Mouse (Mus musculus) limb, embryonic 14.5 days (tissue): Measurements from ENCODE around the gene Kcnmb1. TPM values are rescaled to one million over a fixed set of nuclear protein-coding genes. Genes with fewer than 3 reads are reported as not detected.

Source experiments
- ATAC-seq: fragments of 200-750 bp; cut with Nextera tagmentation; 2 replicates; pipeline ENCODE4 v1.8.0; 2017; ENCODE audit warnings: low read depth, moderate number of reproducible peaks, moderate TSS enrichment; ENCODE audit not compliant: low FRiP score
- DNase-seq: peaks from one replicate; pipeline ENCODE4 v3.0.0-alpha.2; 2015; ENCODE audit warnings: low spot score
- H3K27ac ChIP-seq: fragments of 300-500 bp; sonication (generic); replicated peaks from 2 replicates; pipeline ENCODE4 v1.5.1; 2014; ENCODE audit warnings: low read depth, mild to moderate bottlenecking, low read length, moderate library complexity, mixed read lengths
- H3K27me3 ChIP-seq: fragments of 300-500 bp; sonication (generic); 2 replicates; pipeline ENCODE4 v1.6.1; 2014; ENCODE audit warnings: low read length, mixed read lengths; ENCODE audit not compliant: control insufficient read depth, insufficient read depth
- H3K36me3 ChIP-seq: fragments of 300-500 bp; sonication (generic); 2 replicates; pipeline ENCODE4 v1.6.1; 2014; ENCODE audit warnings: mild to moderate bottlenecking, low read length, moderate library complexity, mixed read lengths; ENCODE audit not compliant: control insufficient read depth, insufficient read depth
- H3K4me1 ChIP-seq: fragments of 300-500 bp; sonication (generic); 2 replicates; pipeline ENCODE4 v1.6.1; 2014; ENCODE audit warnings: antibody characterized with exemption, low read length, mixed read lengths; ENCODE audit not compliant: control insufficient read depth, insufficient read depth
- H3K4me2 ChIP-seq: fragments of 300-500 bp; sonication (generic); replicated peaks from 2 replicates; pipeline ENCODE4 v1.6.1; 2014; ENCODE audit warnings: low read depth, mild to moderate bottlenecking, low read length, moderate library complexity; ENCODE audit not compliant: severe bottlenecking
- H3K4me3 ChIP-seq: fragments of 300-500 bp; sonication (generic); replicated peaks from 2 replicates; pipeline ENCODE4 v1.5.1; 2014; ENCODE audit warnings: low read length
- H3K9ac ChIP-seq: fragments of 300-500 bp; sonication (generic); 2 replicates; pipeline ENCODE4 v1.6.1; 2014; ENCODE audit warnings: mild to moderate bottlenecking, low read depth, low read length, moderate library complexity; ENCODE audit not compliant: severe bottlenecking
- H3K9me3 ChIP-seq: fragments of 300-500 bp; sonication (generic); 2 replicates; pipeline ENCODE4 v1.6.1; 2016; ENCODE audit warnings: low read length; ENCODE audit not compliant: control insufficient read depth
- POLR2A ChIP-seq: fragments of 200-500 bp; IDR thresholded peaks from 2 replicates; pipeline ENCODE4 v1.8.0; 2012; ENCODE audit warnings: inconsistent platforms, mild to moderate bottlenecking, moderate library complexity, borderline replicate concordance; ENCODE audit not compliant: insufficient read depth, insufficient read length; ENCODE audit errors: extremely low read depth
- WGBS: fragments of 180-500 bp; shearing (Covaris S2); extraction: QIAGEN DNeasy Blood & Tissue Kit; methylation state at CpG from one replicate; pipeline ENCODE4 v1.1.7; 2014; 5-methylcytosine and 5-hydroxymethylcytosine counted together
- polyA plus RNA-seq, 2 experiments: library from polyadenylated mRNA; depleted of rRNA in 1 of 2; stranded (reverse) in 1 of 2; unstranded in 1 of 2; fragments of >200 nt; fragmentation: Nextera tagmentation in 1 of 2; extraction: Ambion mirVana in 1 of 2; gene quantifications; 2 replicates each; pipeline versions ENCODE4 v1.2.1 to v1.2.3; 2012 to 2014

The Kcnmb1 gene
- polyA plus RNA-seq, 2 experiments = 0.10 to 0.18 TPM

- H3K4me1 ChIP-seq = no peaks in the 10 kb centered on the region
- H3K4me2 ChIP-seq = no peak overlapping the region
- no peak overlapping the region for H3K9ac ChIP-seq
- WGBS = 81% methylated on average over 9 of the region's 9 CpGs
- no peak for ATAC-seq
- no peak overlapping the region for H3K4me3 ChIP-seq
- no peaks in the 10 kb centered on the region for H3K27me3 ChIP-seq
- no peak for TF ChIP-seq POLR2A
- H3K36me3 ChIP-seq = no peaks in the 10 kb centered on the region
- H3K9me3 ChIP-seq = no peaks in the 10 kb centered on the region
- H3K27ac ChIP-seq = no peak overlapping the region
- DNase-seq = no peak
Observed at GRCm38 (mm10) chr11:33944786-33945328, 18.0 kb upstream of the Kcnmb1 start.

DNA sequence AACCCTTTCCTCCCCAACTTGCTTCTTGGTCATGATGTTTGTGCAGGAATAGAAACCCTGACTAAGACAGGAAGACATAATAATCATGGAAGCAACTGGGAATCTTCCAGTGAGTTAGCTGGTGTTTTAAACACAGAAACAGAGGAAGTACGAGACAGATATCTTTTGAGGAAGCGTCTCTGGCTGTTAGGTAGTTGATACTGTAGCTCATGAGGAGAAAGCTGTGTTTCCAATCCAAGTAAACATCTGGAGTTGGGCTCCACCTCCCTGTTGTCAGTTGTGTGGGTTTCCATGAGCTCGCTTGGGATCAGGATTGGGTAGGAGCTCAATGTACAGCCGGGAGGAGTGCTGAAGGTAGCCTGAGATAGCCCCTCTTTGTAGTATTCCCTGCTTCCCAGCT, 16.3 kb upstream of the Kcnmb1 start:
- Histone ChIP-seq H3K4me2 (no peak overlapping the region), H3K27me3 (no peaks in the 10 kb centered on the region), H3K27ac (no peak overlapping the region), H3K36me3 (no peaks in the 10 kb centered on the region), H3K9ac (no peak overlapping the region), H3K9me3 (no peaks in the 10 kb centered on the region), H3K4me3 (no peak overlapping the region), H3K4me1 (0 out of 2 replicates have a peak, but pooled peaks cover 4% of the 10 kb centered on the region)
- ATAC-seq (no peak), DNase-seq (no peak)
- TF ChIP-seq POLR2A = no peak
- 86% methylated on average over 4 of the region's 4 CpGs for WGBS

DNA sequence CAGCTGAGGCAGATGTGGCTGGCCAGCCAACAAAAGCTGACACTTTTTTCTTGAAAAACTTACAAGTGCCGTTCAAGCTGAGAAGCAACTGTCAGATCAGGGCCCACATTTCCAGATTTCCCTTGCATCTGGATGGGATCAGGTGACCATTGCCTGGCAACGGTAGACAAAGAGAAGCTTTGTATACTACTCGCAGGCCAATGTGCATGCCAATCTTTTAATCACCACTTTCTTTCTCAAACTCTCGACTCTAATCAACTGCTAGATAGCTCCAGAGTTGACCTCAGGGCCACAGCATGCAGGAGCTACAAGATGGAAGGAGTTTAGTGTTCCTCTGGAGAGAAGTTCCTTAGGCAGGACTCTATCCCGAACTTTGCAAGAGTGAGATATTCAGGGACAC, 11.7 kb upstream of the Kcnmb1 start:
- no peak for TF ChIP-seq POLR2A
- no peak for ATAC-seq
- WGBS = 45% methylated on average over 5 of the region's 5 CpGs
- H3K27ac ChIP-seq = no peak overlapping the region
- H3K4me2 ChIP-seq = no peak overlapping the region
- DNase-seq = no peak
- H3K9me3 ChIP-seq = no peaks in the 10 kb centered on the region
- H3K4me3 ChIP-seq = no peak overlapping the region
- H3K4me1 ChIP-seq = peaks cover 4% of the 10 kb centered on the region; the same call in 1 of the 2 replicates
- H3K9ac ChIP-seq = no peak overlapping the region
- H3K36me3 ChIP-seq = no peaks in the 10 kb centered on the region
- H3K27me3 ChIP-seq = no peaks in the 10 kb centered on the region

- DNase-seq (no peak), ATAC-seq (no peak)
- Histone ChIP-seq H3K27ac (no peak overlapping the region), H3K27me3 (no peaks in the 10 kb centered on the region), H3K4me1 (peaks cover 4% of the 10 kb centered on the region; the same call in 1 of the 2 replicates), H3K4me2 (no peak overlapping the region), H3K36me3 (no peaks in the 10 kb centered on the region), H3K9ac (no peak overlapping the region), H3K9me3 (no peaks in the 10 kb centered on the region), H3K4me3 (no peak overlapping the region)
- 81% methylated on average over 8 of the region's 8 CpGs for WGBS
- no peak for TF ChIP-seq POLR2A
Observed at GRCm38 (mm10) chr11:33951684-33952625, 10.9 kb upstream of the Kcnmb1 start.

DNA sequence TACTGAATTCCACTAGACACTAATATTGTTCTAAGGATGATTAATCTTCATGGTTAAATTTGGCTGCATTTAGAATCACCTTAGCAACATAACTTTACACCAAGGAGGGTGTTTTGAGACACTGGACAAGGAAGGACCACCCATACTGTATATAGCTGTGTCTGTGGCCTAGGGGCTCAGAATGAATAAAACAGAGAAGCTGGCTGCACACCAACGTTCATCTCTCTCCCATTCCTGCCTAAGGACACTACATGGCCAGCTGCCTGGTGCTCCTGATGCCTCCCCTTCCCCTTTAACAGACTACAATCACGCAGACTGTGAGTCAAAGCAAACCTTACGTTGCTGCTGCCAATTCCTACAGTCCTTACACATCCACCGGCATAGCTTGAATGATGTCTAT, 6.8 kb upstream of the Kcnmb1 start:
- WGBS = 66% methylated on average over 4 of the region's 4 CpGs
- peaks cover 4% of the 10 kb centered on the region; the same call in 1 of the 2 replicates for H3K4me1 ChIP-seq
- no peak for ATAC-seq
- H3K27ac ChIP-seq = no peak overlapping the region
- no peak overlapping the region for H3K4me2 ChIP-seq
- no peak for TF ChIP-seq POLR2A
- H3K4me3 ChIP-seq = no peak overlapping the region
- no peaks in the 10 kb centered on the region for H3K9me3 ChIP-seq
- no peaks in the 10 kb centered on the region for H3K27me3 ChIP-seq
- H3K9ac ChIP-seq = no peak overlapping the region
- no peaks in the 10 kb centered on the region for H3K36me3 ChIP-seq
- no peak for DNase-seq
